Mouse (Mus musculus): ENCODE results near the gene Rbm45. TPM values are rescaled to one million over a fixed set of nuclear protein-coding genes. Genes with fewer than 3 reads are reported as not detected.

Gene Rbm45
- polyA plus RNA-seq, 1 experiment: 24.0 TPM

- TF ChIP-seq CTCF (IDR thresholded peaks at IDR 0.05; ENCODE audit: extremely low read depth, insufficient read depth, low read length): no peak
- TF ChIP-seq POLR2A (IDR thresholded peaks at IDR 0.05; ENCODE audit: extremely low read depth, insufficient read depth, low read length): no peak
- Histone ChIP-seq H3K4me3 (ENCODE audit: insufficient read depth, low read length) (no peak overlapping the region), H3K27ac (ENCODE audit: insufficient read depth, low read length) (no peak overlapping the region), H3K4me1 (ENCODE audit: control insufficient read depth, insufficient read depth, low read length) (peaks cover 2% of the 10 kb centered on the region; the same call in 1 of the 2 replicates)
Observed at GRCm38 (mm10) chr2:76409986-76410385, 40.2 kb downstream of the Rbm45 start.

- H3K4me1 ChIP-seq (ENCODE audit: control insufficient read depth, insufficient read depth, low read length): peaks cover 2% of the 10 kb centered on the region; the same call in 1 of the 2 replicates
- no peak overlapping the region for H3K4me3 ChIP-seq (ENCODE audit: insufficient read depth, low read length)
- H3K27ac ChIP-seq (ENCODE audit: insufficient read depth, low read length): no peak overlapping the region
- TF ChIP-seq CTCF (IDR thresholded peaks at IDR 0.05; ENCODE audit: extremely low read depth, insufficient read depth, low read length) (no peak), POLR2A (IDR thresholded peaks at IDR 0.05; ENCODE audit: extremely low read depth, insufficient read depth, low read length) (no peak)
Observed at GRCm38 (mm10) chr2:76412924-76413323, 43.1 kb downstream of the Rbm45 start.

- TF ChIP-seq CTCF (IDR thresholded peaks at IDR 0.05; ENCODE audit: extremely low read depth, insufficient read depth, low read length): no peak
- TF ChIP-seq POLR2A (IDR thresholded peaks at IDR 0.05; ENCODE audit: extremely low read depth, insufficient read depth, low read length): no peak
- Histone ChIP-seq H3K4me3 (ENCODE audit: insufficient read depth, low read length) (no peak overlapping the region), H3K27ac (ENCODE audit: insufficient read depth, low read length) (no peak overlapping the region), H3K4me1 (ENCODE audit: control insufficient read depth, insufficient read depth, low read length) (no peaks in the 10 kb centered on the region; the same call in 1 of the 2 replicates)
Observed at GRCm38 (mm10) chr2:76417446-76418141, 47.8 kb downstream of the Rbm45 start.

GRCm38 (mm10) chr2:76418142-76418518 is 48.3 kb downstream of the Rbm45 start:
- H3K4me1 ChIP-seq (ENCODE audit: control insufficient read depth, insufficient read depth, low read length): no peaks in the 10 kb centered on the region; the same call in 1 of the 2 replicates
- no peak overlapping the region for H3K27ac ChIP-seq (ENCODE audit: insufficient read depth, low read length)
- TF ChIP-seq POLR2A (IDR thresholded peaks at IDR 0.05; ENCODE audit: extremely low read depth, insufficient read depth, low read length) (no peak), CTCF (IDR thresholded peaks at IDR 0.05; ENCODE audit: extremely low read depth, insufficient read depth, low read length) (no peak)
- H3K4me3 ChIP-seq (ENCODE audit: insufficient read depth, low read length): no peak overlapping the region

GRCm38 (mm10) chr2:76421411-76421924 is 51.7 kb downstream of the Rbm45 start:
- Histone ChIP-seq H3K27ac (ENCODE audit: insufficient read depth, low read length) (no peak overlapping the region), H3K4me3 (ENCODE audit: insufficient read depth, low read length) (no peak overlapping the region), H3K4me1 (ENCODE audit: control insufficient read depth, insufficient read depth, low read length) (no peaks in the 10 kb centered on the region; the same call in 1 of the 2 replicates)
- TF ChIP-seq CTCF (IDR thresholded peaks at IDR 0.05; ENCODE audit: extremely low read depth, insufficient read depth, low read length) (no peak), POLR2A (IDR thresholded peaks at IDR 0.05; ENCODE audit: extremely low read depth, insufficient read depth, low read length) (no peak)

GRCm38 (mm10) chr2:76426816-76427215 is 57.0 kb downstream of the Rbm45 start:
- TF ChIP-seq POLR2A (IDR thresholded peaks at IDR 0.05; ENCODE audit: extremely low read depth, insufficient read depth, low read length): no peak
- no peak for TF ChIP-seq CTCF (IDR thresholded peaks at IDR 0.05; ENCODE audit: extremely low read depth, insufficient read depth, low read length)
- H3K4me3 ChIP-seq (ENCODE audit: insufficient read depth, low read length): no peak overlapping the region
- no peak overlapping the region for H3K27ac ChIP-seq (ENCODE audit: insufficient read depth, low read length)
- peaks cover 4% of the 10 kb centered on the region for H3K4me1 ChIP-seq (ENCODE audit: control insufficient read depth, insufficient read depth, low read length)

- H3K4me1 ChIP-seq (ENCODE audit: control insufficient read depth, insufficient read depth, low read length): peaks cover 6% of the 10 kb centered on the region
- TF ChIP-seq POLR2A (IDR thresholded peaks at IDR 0.05; ENCODE audit: extremely low read depth, insufficient read depth, low read length): no peak
- TF ChIP-seq CTCF (IDR thresholded peaks at IDR 0.05; ENCODE audit: extremely low read depth, insufficient read depth, low read length): no peak
- H3K27ac ChIP-seq (ENCODE audit: insufficient read depth, low read length): no peak overlapping the region
- no peak overlapping the region for H3K4me3 ChIP-seq (ENCODE audit: insufficient read depth, low read length)
Observed at GRCm38 (mm10) chr2:76429318-76429717, 59.5 kb downstream of the Rbm45 start.

- Histone ChIP-seq H3K4me1 (ENCODE audit: control insufficient read depth, insufficient read depth, low read length) (peaks cover 6% of the 10 kb centered on the region), H3K4me3 (ENCODE audit: insufficient read depth, low read length) (no peak overlapping the region), H3K27ac (ENCODE audit: insufficient read depth, low read length) (no peak overlapping the region)
- TF ChIP-seq POLR2A (IDR thresholded peaks at IDR 0.05; ENCODE audit: extremely low read depth, insufficient read depth, low read length): no peak
- no peak for TF ChIP-seq CTCF (IDR thresholded peaks at IDR 0.05; ENCODE audit: extremely low read depth, insufficient read depth, low read length)
Observed at GRCm38 (mm10) chr2:76429855-76430254, 60.1 kb downstream of the Rbm45 start.

GRCm38 (mm10) chr2:76430539-76430938 is 60.8 kb downstream of the Rbm45 start:
- no peak overlapping the region for H3K4me3 ChIP-seq (ENCODE audit: insufficient read depth, low read length)
- TF ChIP-seq POLR2A (IDR thresholded peaks at IDR 0.05; ENCODE audit: extremely low read depth, insufficient read depth, low read length): no peak
- no peak for TF ChIP-seq CTCF (IDR thresholded peaks at IDR 0.05; ENCODE audit: extremely low read depth, insufficient read depth, low read length)
- peaks cover 6% of the 10 kb centered on the region for H3K4me1 ChIP-seq (ENCODE audit: control insufficient read depth, insufficient read depth, low read length)
- no peak overlapping the region for H3K27ac ChIP-seq (ENCODE audit: insufficient read depth, low read length)

Other genes starting within 250 kb of the Rbm45 start
- gene Pde11a, start 31.2 kb upstream of the Rbm45 start, polyA plus RNA-seq (2012; rRNA removed): 1.4 TPM in 2 replicates
- gene Cyct, start 9.5 kb upstream of the Rbm45 start, polyA plus RNA-seq (2012; rRNA removed): not detected in 2 replicates
- gene Osbpl6, start 36.5 kb downstream of the Rbm45 start, polyA plus RNA-seq (2012; rRNA removed): 23.5 and 27.8 TPM in 2 replicates